Mouse (Mus musculus) intestine, embryonic 14.5 days (tissue): ENCODE data around the gene Cd151. TPM values are rescaled to one million over a fixed set of nuclear protein-coding genes. Genes with fewer than 3 reads are reported as not detected.

Experiments used
- ATAC-seq: fragments of 200-750 bp; cut with Nextera tagmentation; replicated peaks from 2 replicates; pipeline ENCODE4 v1.8.0; 2017; ENCODE audit warnings: low read depth, moderate number of reproducible peaks, moderate TSS enrichment, moderate library complexity; ENCODE audit not compliant: low FRiP score, low TSS enrichment
- DNase-seq: peaks from one replicate; pipeline ENCODE4 v3.0.0-alpha.2; 2018; ENCODE audit warnings: low spot score
- H3K27ac ChIP-seq: fragments of 300-500 bp; sonication (generic); 2 replicates; pipeline ENCODE4 v1.5.1; 2014; ENCODE audit warnings: low read depth, mild to moderate bottlenecking, control low read depth
- H3K27me3 ChIP-seq: fragments of 300-500 bp; sonication (generic); replicated peaks from 2 replicates; pipeline ENCODE4 v1.6.1; 2014; ENCODE audit warnings: low read length, control low read depth; ENCODE audit not compliant: control insufficient read depth, insufficient read depth
- H3K36me3 ChIP-seq: fragments of 300-500 bp; sonication (generic); 2 replicates; pipeline ENCODE4 v1.6.1; 2014; ENCODE audit warnings: low read length, control low read depth; ENCODE audit not compliant: control insufficient read depth, insufficient read depth
- H3K4me1 ChIP-seq: fragments of 300-500 bp; sonication (generic); replicated peaks from 2 replicates; pipeline ENCODE4 v1.6.1; 2014; ENCODE audit warnings: low read length, control low read depth, mixed read lengths; ENCODE audit not compliant: control insufficient read depth, insufficient read depth
- H3K4me2 ChIP-seq: fragments of 300-500 bp; sonication (generic); 2 replicates; pipeline ENCODE4 v1.6.1; 2014; ENCODE audit warnings: low read length
- H3K4me3 ChIP-seq: fragments of 300-500 bp; sonication (generic); 2 replicates; pipeline ENCODE4 v1.5.1; 2014; ENCODE audit warnings: low read depth, low read length, control low read depth, mixed read lengths
- H3K9ac ChIP-seq: fragments of 300-500 bp; sonication (generic); 2 replicates; pipeline ENCODE4 v1.6.1; 2014; ENCODE audit warnings: mild to moderate bottlenecking, low read length
- H3K9me3 ChIP-seq: fragments of 300-500 bp; sonication (generic); 2 replicates; pipeline ENCODE4 v1.6.1; 2016; ENCODE audit warnings: low read length, control low read depth; ENCODE audit not compliant: control insufficient read depth
- WGBS: fragments of 180-500 bp; shearing (Covaris S2); extraction: QIAGEN DNeasy Blood & Tissue Kit; methylation state at CpG from one replicate; pipeline ENCODE4 v1.1.7; 2014; 5-methylcytosine and 5-hydroxymethylcytosine counted together
- polyA plus RNA-seq: library from polyadenylated mRNA; unstranded; fragments of >200 nt; fragmentation: Nextera tagmentation; extraction: Ambion mirVana; gene quantifications from 2 replicates; pipeline ENCODE4 v1.2.1, GENCODE M21; 2014

Gene Cd151
- polyA plus RNA-seq, 1 experiment from 2014 or later: 73.5 TPM

- peaks cover 53% of the 10 kb centered on the region for H3K27me3 ChIP-seq
- WGBS: 40% methylated on average over 10 of the region's 10 CpGs
- H3K4me2 ChIP-seq: no peak overlapping the region
- DNase-seq (no peak), ATAC-seq (no peak)
- no peaks in the 10 kb centered on the region for H3K9me3 ChIP-seq
- peaks cover 10% of the 10 kb centered on the region for H3K36me3 ChIP-seq
- H3K4me3 ChIP-seq: no peak overlapping the region
- peaks cover 37% of the 10 kb centered on the region for H3K4me1 ChIP-seq
- H3K9ac ChIP-seq: no peak overlapping the region
- H3K27ac ChIP-seq: no peak overlapping the region
These were observed 1.7 kb upstream of the Cd151 start for GRCm38 (mm10) chr7:141465388-141466044.

- Histone ChIP-seq H3K27ac (no peak overlapping the region), H3K9ac (no peak overlapping the region), H3K27me3 (peaks cover 48% of the 10 kb centered on the region), H3K36me3 (peaks cover 15% of the 10 kb centered on the region), H3K4me2 (no peak overlapping the region), H3K9me3 (no peaks in the 10 kb centered on the region), H3K4me3 (no peak overlapping the region), H3K4me1 (peaks cover 37% of the 10 kb centered on the region)
- ATAC-seq: no peak
- 82% methylated on average over 7 of the region's 7 CpGs for WGBS
- DNase-seq: no peak
These were observed 1.2 kb upstream of the Cd151 start for GRCm38 (mm10) chr7:141466045-141466394.

- peak overlapping the region; percentile 91 for H3K4me2 ChIP-seq
- DNase-seq: no peak
- 0 out of 2 replicates have a peak, but pooled peaks have one; percentile 0 for ATAC-seq
- H3K9ac ChIP-seq: peak overlapping the region; percentile 80
- peaks cover 37% of the 10 kb centered on the region for H3K4me1 ChIP-seq
- peaks cover 41% of the 10 kb centered on the region for H3K27me3 ChIP-seq
- 62% methylated on average over 10 of the region's 10 CpGs for WGBS
- H3K27ac ChIP-seq: peak overlapping the region; percentile 80; the same call in 1 of the 2 replicates
- H3K36me3 ChIP-seq: peaks cover 20% of the 10 kb centered on the region
- peak overlapping the region; percentile 75 for H3K4me3 ChIP-seq
- H3K9me3 ChIP-seq: no peaks in the 10 kb centered on the region
These were observed 514 bp upstream of the Cd151 start for GRCm38 (mm10) chr7:141466607-141467148.

- peak overlapping the region; percentile 91 for H3K4me2 ChIP-seq
- 4% methylated on average over 5 of the region's 5 CpGs for WGBS
- peaks cover 26% of the 10 kb centered on the region for H3K27me3 ChIP-seq
- H3K4me3 ChIP-seq: peak overlapping the region; percentile 75
- peaks cover 34% of the 10 kb centered on the region for H3K4me1 ChIP-seq
- H3K27ac ChIP-seq: peak overlapping the region; percentile 80
- H3K9ac ChIP-seq: peak overlapping the region; percentile 80
- DNase-seq (no peak), ATAC-seq (0 out of 2 replicates have a peak, but pooled peaks have one; percentile 6)
- H3K36me3 ChIP-seq: peaks cover 32% of the 10 kb centered on the region
- H3K9me3 ChIP-seq: no peaks in the 10 kb centered on the region
These were observed 951 bp downstream of the Cd151 start for GRCm38 (mm10) chr7:141468164-141468521.

GRCm38 (mm10) chr7:141468522-141469211, 1.5 kb downstream of the Cd151 start:
- H3K27ac ChIP-seq: peak overlapping the region; percentile 80
- H3K9ac ChIP-seq: peak overlapping the region; percentile 80
- WGBS: 10% methylated on average over 8 of the region's 8 CpGs
- H3K9me3 ChIP-seq: no peaks in the 10 kb centered on the region
- peaks cover 34% of the 10 kb centered on the region for H3K4me1 ChIP-seq
- DNase-seq: peak; percentile 74
- H3K4me3 ChIP-seq: peak overlapping the region; percentile 75
- H3K4me2 ChIP-seq: peak overlapping the region; percentile 91
- ATAC-seq: peak; percentile 68
- H3K27me3 ChIP-seq: peaks cover 21% of the 10 kb centered on the region
- peaks cover 32% of the 10 kb centered on the region for H3K36me3 ChIP-seq

- DNase-seq: no peak
- no peak overlapping the region for H3K4me3 ChIP-seq
- H3K36me3 ChIP-seq: peaks cover 32% of the 10 kb centered on the region
- peak overlapping the region; percentile 91 for H3K4me2 ChIP-seq
- H3K4me1 ChIP-seq: peaks cover 41% of the 10 kb centered on the region
- peak overlapping the region; percentile 80 for H3K27ac ChIP-seq
- peaks cover 14% of the 10 kb centered on the region for H3K27me3 ChIP-seq
- WGBS: 87% methylated on average over 6 of the region's 6 CpGs
- H3K9ac ChIP-seq: peak overlapping the region; percentile 29
- H3K9me3 ChIP-seq: no peaks in the 10 kb centered on the region
- no peak for ATAC-seq
These were observed 2.2 kb downstream of the Cd151 start for GRCm38 (mm10) chr7:141469352-141469751.

GRCm38 (mm10) chr7:141469901-141470636, 2.9 kb downstream of the Cd151 start:
- H3K27ac ChIP-seq: no peak overlapping the region
- H3K4me1 ChIP-seq: peaks cover 35% of the 10 kb centered on the region
- ATAC-seq (no peak), DNase-seq (no peak)
- H3K36me3 ChIP-seq: peaks cover 32% of the 10 kb centered on the region
- H3K4me3 ChIP-seq: no peak overlapping the region
- peaks cover 9% of the 10 kb centered on the region for H3K27me3 ChIP-seq
- H3K4me2 ChIP-seq: no peak overlapping the region
- H3K9ac ChIP-seq: no peak overlapping the region
- H3K9me3 ChIP-seq: no peaks in the 10 kb centered on the region
- 88% methylated on average over 18 of the region's 18 CpGs for WGBS

- WGBS: 90% methylated on average over 10 of the region's 10 CpGs
- Histone ChIP-seq H3K27me3 (peaks cover 5% of the 10 kb centered on the region), H3K36me3 (peaks cover 32% of the 10 kb centered on the region), H3K4me3 (no peak overlapping the region), H3K9me3 (no peaks in the 10 kb centered on the region), H3K9ac (no peak overlapping the region), H3K27ac (no peak overlapping the region), H3K4me1 (peaks cover 33% of the 10 kb centered on the region), H3K4me2 (no peak overlapping the region)
- ATAC-seq (no peak), DNase-seq (no peak)
These were observed 3.4 kb downstream of the Cd151 start for GRCm38 (mm10) chr7:141470637-141470944.
